Mouse (Mus musculus) neural tube, postnatal 0 days (tissue): Measurements from ENCODE around the gene Mospd2. TPM values are rescaled to one million over a fixed set of nuclear protein-coding genes. Genes with fewer than 3 reads are reported as not detected.

Source experiments
- polyA plus RNA-seq: library from polyadenylated mRNA; unstranded; fragments of >200 nt; fragmentation: Nextera tagmentation; extraction: Ambion mirVana; gene quantifications from 2 replicates; pipeline ENCODE4 v1.2.1, GENCODE M21; 2015

Mospd2 gene
- 18.3 and 18.6 TPM in 2 replicates for polyA plus RNA-seq

DNA sequence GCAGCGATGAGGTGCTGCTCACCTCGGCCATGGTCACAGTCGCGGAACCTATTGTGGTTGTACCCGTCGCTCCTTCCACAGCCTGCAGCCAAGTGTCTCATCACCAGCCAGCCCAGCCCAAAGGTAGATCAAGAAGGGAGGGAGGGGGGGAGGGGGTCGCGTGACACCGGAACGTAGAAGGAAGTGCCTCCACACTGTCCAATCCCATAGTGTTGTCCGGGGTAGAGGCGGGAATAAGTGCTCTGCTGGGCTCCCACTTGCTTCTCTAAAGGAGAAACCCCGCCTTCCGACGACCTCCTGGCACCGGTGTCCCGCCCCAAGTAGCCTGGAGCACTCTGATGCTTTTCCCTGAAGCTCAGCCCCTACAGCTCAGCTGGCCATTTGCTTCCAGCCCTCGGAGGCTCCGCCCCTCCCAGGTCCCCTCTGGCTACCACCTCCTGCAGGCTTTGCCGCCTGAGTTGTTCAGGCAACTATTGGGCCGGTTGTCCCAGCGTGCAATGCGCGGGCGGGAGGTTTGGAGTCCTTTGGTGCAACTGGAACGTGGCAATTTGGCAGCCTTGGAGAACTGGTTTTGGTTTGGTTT is at the start of gene Mospd2, which contains the start of gene Fancb:
Gene Mospd2 (minus strand): TSS at position 183 of the 583 bp plus-strand sequence.
Gene Fancb (plus strand): TSS at position 400 of the 583 bp plus-strand sequence.

DNA sequence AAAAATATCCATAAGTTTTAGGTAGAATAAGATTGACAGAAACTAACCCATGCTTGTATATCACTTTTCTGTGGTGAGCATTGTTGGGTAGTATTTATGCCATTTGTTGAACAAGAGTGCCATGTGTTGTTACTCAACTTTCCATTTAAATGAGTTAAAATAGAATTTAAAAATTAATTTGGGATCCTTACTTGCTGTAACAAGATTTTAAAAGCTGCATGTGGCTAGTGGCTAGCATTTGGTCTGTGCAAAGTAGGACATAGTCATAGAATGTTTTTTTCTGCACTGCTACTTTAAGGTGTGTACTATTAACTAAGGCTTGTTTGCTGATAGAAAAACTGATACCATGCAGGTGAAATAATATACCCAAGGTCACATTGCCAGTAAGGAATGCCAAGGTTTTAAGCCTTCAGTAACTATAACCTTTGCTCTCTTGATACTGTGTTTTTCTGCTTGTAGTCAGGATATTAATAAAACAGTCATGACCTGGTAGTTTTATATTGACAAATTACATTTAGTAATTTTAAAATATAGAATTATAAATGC is 24.7 kb upstream of the Mospd2 start, which contains the start of gene Gm17604:
Gene Gm17604 (minus strand): TSS at position 51 of the 546 bp plus-strand sequence.

Other genes starting within 250 kb of the Mospd2 start
- 1.6 and 1.7 TPM in 2 replicates for gene Fancb, start 217 bp upstream of the Mospd2 start, polyA plus RNA-seq
- gene Gm17604, start 24.5 kb upstream of the Mospd2 start, polyA plus RNA-seq: not detected in 2 replicates